Mouse (Mus musculus) liver, embryonic 14.5 days (tissue): Measurements from ENCODE around the gene Pik3r1.

Source experiments
- CTCF ChIP-seq: IDR thresholded peaks from 2 replicates; pipeline ENCODE4 v1.5.1; 2016; ENCODE audit warnings: antibody characterized with exemption, low read depth, control low read depth
- EP300 ChIP-seq: IDR thresholded peaks from 2 replicates; pipeline ENCODE4 v1.6.1; 2016; ENCODE audit warnings: antibody characterized with exemption, low read depth

- TF ChIP-seq EP300 (no peak), CTCF (no peak)
Observed at GRCm38 (mm10) chr13:101713429-101714088, 54.5 kb downstream of the Pik3r1 start.
